Mouse (Mus musculus): ENCODE results near the gene Traf3ip2. TPM values are rescaled to one million over a fixed set of nuclear protein-coding genes. Genes with fewer than 3 reads are reported as not detected.

The Traf3ip2 gene
- polyA plus RNA-seq, 1 experiment, result 1.1 TPM

DNA sequence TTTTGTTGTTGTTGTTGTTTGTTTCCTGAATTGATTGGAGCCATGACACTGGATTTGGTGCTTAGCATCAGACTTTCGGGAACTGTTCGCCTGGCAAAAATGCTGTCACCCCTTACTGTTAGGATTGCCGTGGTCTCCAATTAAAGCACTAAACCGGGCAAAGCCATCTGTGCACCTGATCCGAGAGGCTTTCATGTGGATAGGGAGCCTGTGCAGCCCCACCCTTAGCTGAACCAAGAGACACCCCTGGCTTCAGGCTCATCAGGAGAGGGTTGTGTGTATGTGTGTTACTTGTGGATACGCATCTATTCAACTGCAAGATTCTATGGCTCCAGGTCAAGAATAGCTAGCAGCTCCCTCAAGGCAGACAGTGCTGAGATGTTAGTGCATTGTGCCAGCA, 36.3 kb upstream of the Traf3ip2 start:
- no peaks in the 10 kb centered on the region for H3K27me3 ChIP-seq (ENCODE audit: control insufficient read depth, insufficient read depth, low read length)
- no peaks in the 10 kb centered on the region for H3K4me1 ChIP-seq (ENCODE audit: control insufficient read depth, insufficient read depth, low read length)
- TF ChIP-seq POLR2A (IDR thresholded peaks at IDR 0.05; ENCODE audit: control insufficient read depth, low read depth, low read length) (no peak), CTCF (IDR thresholded peaks at IDR 0.05; ENCODE audit: control insufficient read depth, insufficient read depth, insufficient replicate concordance, low read depth, low read length) (no peak)
- no peaks in the 10 kb centered on the region for H3K36me3 ChIP-seq (ENCODE audit: control insufficient read depth, insufficient read depth, low read length)
- H3K4me3 ChIP-seq (ENCODE audit: control insufficient read depth, low read depth, low read length), result no peak overlapping the region
- no peak overlapping the region for H3K27ac ChIP-seq (ENCODE audit: control insufficient read depth, insufficient read depth, low read depth, low read length)

DNA sequence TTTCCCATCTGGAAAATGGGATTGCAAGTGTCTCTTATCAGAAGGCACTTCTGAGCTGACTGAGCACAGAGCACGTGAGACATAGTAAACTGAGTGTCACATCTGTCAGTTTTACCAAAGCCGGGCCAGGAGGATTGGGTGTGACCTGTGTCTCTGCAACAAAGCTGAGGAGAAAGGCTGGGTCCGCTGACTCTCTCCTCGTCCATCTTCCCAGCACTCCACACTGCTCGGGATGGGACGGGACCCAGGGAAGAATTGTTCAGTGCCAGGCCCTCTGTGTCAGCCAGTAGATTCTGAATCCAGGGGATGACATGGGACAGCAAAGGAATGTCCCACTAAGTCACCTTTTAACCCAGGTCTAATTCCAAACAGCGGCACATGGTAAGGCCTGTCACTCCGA, 32.3 kb upstream of the Traf3ip2 start:
- 0 out of 2 replicates have a peak, but pooled peaks cover 2% of the 10 kb centered on the region for H3K4me1 ChIP-seq (ENCODE audit: control insufficient read depth, insufficient read depth, low read length)
- H3K27me3 ChIP-seq (ENCODE audit: control insufficient read depth, insufficient read depth, low read length), result no peaks in the 10 kb centered on the region
- H3K27ac ChIP-seq (ENCODE audit: control insufficient read depth, insufficient read depth, low read depth, low read length), result no peak overlapping the region
- no peaks in the 10 kb centered on the region for H3K36me3 ChIP-seq (ENCODE audit: control insufficient read depth, insufficient read depth, low read length)
- H3K4me3 ChIP-seq (ENCODE audit: control insufficient read depth, low read depth, low read length), result no peak overlapping the region
- TF ChIP-seq CTCF (IDR thresholded peaks at IDR 0.05; ENCODE audit: control insufficient read depth, insufficient read depth, insufficient replicate concordance, low read depth, low read length) (no peak), POLR2A (IDR thresholded peaks at IDR 0.05; ENCODE audit: control insufficient read depth, low read depth, low read length) (no peak)

DNA sequence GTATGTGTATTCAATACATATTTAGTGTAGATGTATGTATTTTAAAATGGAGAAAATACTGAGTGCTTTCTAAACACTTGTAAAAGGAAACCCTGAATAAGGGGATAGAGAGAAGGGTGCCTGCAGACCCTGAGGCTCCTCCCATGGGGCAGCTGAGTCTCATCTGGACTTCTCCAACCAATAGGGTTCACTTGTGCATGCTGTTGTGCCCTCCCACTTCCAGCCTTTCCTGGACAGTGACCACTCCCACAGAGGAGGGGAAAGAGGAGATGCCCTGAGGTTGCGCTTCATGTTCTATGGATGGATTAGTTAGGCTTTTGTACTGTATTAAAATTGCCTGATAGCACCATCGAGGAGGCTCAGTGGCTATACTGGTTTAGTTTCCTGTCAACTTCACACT, 30.3 kb upstream of the Traf3ip2 start:
- no peak for TF ChIP-seq CTCF (IDR thresholded peaks at IDR 0.05; ENCODE audit: control insufficient read depth, insufficient read depth, insufficient replicate concordance, low read depth, low read length)
- no peak for TF ChIP-seq POLR2A (IDR thresholded peaks at IDR 0.05; ENCODE audit: control insufficient read depth, low read depth, low read length)
- Histone ChIP-seq H3K27me3 (ENCODE audit: control insufficient read depth, insufficient read depth, low read length) (no peaks in the 10 kb centered on the region), H3K4me3 (ENCODE audit: control insufficient read depth, low read depth, low read length) (no peak overlapping the region), H3K27ac (ENCODE audit: control insufficient read depth, insufficient read depth, low read depth, low read length) (no peak overlapping the region), H3K36me3 (ENCODE audit: control insufficient read depth, insufficient read depth, low read length) (no peaks in the 10 kb centered on the region), H3K4me1 (ENCODE audit: control insufficient read depth, insufficient read depth, low read length) (0 out of 2 replicates have a peak, but pooled peaks cover 2% of the 10 kb centered on the region)

DNA sequence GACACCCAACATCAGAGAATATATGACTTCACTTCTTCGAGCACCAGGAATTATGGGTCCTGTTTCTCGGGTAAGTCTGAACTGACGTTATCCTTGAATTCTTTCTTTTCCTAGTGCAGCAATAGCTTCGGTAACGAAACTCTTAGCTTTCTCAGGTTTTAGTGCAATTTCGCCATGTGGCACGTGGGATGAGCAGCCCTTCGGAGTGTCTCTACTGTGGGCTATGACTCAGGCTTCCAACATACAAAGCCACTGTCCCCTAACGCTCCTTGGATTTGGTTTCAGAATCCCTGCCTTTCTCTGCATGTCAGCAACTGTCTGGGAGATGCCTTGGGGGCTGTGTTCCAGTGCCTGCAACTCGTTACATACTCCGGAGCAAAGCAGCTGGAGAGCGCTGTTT, 29.0 kb upstream of the Traf3ip2 start:
- H3K27me3 ChIP-seq (ENCODE audit: control insufficient read depth, insufficient read depth, low read length), result no peaks in the 10 kb centered on the region
- TF ChIP-seq CTCF (IDR thresholded peaks at IDR 0.05; ENCODE audit: control insufficient read depth, insufficient read depth, insufficient replicate concordance, low read depth, low read length) (no peak), POLR2A (IDR thresholded peaks at IDR 0.05; ENCODE audit: control insufficient read depth, low read depth, low read length) (no peak)
- no peak overlapping the region for H3K4me3 ChIP-seq (ENCODE audit: control insufficient read depth, low read depth, low read length)
- H3K36me3 ChIP-seq (ENCODE audit: control insufficient read depth, insufficient read depth, low read length), result no peaks in the 10 kb centered on the region
- 0 out of 2 replicates have a peak, but pooled peaks cover 2% of the 10 kb centered on the region for H3K4me1 ChIP-seq (ENCODE audit: control insufficient read depth, insufficient read depth, low read length)
- H3K27ac ChIP-seq (ENCODE audit: control insufficient read depth, insufficient read depth, low read depth, low read length), result no peak overlapping the region

DNA sequence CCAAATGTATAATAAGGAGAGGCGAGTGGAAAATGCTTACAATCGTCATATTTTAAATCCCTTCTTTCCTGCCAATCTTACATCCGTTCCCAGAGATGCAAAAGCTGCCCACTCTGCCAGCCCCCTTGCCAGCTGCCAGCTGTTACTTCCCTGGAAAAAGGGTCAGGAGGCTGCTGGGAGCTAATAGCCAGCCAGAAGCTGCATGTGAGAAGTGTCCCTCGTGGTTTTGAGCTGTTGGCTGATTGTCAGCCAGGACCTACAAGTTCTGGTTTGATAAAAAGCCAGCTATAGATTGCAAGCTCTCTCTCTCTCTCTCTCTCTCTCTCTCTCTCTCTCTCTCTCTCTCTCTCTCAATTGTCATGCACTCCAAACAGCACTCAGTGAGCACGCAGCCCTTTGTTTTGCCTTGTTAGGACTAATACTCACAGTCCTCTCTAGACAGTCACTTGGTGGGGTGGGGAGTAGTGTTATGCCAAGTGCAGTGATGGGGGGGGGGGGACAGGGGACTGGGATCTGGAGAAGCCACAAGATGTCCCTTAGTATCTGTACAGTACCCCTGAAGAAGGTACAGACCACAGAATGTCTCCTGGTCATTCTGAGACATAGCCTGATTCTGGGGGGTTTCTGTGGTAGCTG, 25.3 kb upstream of the Traf3ip2 start:
- Histone ChIP-seq H3K27ac (ENCODE audit: control insufficient read depth, insufficient read depth, low read depth, low read length) (no peak overlapping the region), H3K36me3 (ENCODE audit: control insufficient read depth, insufficient read depth, low read length) (no peaks in the 10 kb centered on the region)

DNA sequence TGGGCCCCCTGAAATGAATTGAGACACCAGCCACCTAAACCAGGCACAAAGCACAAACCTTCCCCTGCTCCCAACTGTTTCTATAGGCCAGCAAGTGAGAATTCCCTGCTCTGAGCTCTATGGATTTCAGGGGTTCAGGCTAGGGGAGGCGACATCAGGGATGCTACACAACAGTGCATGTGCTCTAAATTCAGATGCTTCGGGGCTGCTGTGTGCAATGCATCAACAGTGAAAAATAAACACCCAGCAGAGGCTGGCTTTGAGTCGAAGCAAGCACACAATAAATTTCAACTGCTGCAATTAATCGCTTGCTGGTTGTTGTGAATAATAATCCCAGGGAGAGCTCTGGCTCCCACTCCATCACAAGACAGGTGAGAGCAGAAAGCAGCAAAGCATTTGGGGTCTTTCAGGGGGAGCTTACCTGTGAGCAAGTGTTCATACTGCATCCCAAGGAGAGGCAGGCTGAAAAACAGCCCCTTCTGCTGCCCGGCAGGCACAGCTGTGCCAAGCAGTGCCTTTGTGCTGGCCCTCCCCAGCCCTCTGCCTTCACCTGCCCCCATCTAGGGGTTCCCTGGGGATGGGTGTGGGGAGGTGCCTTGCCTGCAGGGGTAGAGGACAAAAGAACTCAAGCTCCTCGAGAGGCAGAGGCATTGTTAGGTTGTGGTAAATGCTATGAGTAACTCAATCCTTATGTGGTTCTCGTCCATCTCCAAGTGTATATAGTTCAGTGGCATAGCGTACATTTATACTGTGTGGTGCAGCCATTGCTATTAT, 24.6 kb upstream of the Traf3ip2 start:
- no peak for TF ChIP-seq POLR2A (IDR thresholded peaks at IDR 0.05; ENCODE audit: control insufficient read depth, low read depth, low read length)
- TF ChIP-seq CTCF (IDR thresholded peaks at IDR 0.05; ENCODE audit: control insufficient read depth, insufficient read depth, insufficient replicate concordance, low read depth, low read length), result no peak
- no peaks in the 10 kb centered on the region for H3K27me3 ChIP-seq (ENCODE audit: control insufficient read depth, insufficient read depth, low read length)
- H3K36me3 ChIP-seq (ENCODE audit: control insufficient read depth, insufficient read depth, low read length), result no peaks in the 10 kb centered on the region
- no peak overlapping the region for H3K27ac ChIP-seq (ENCODE audit: control insufficient read depth, insufficient read depth, low read depth, low read length)
- H3K4me1 ChIP-seq (ENCODE audit: control insufficient read depth, insufficient read depth, low read length), result peaks cover 5% of the 10 kb centered on the region
- no peak overlapping the region for H3K4me3 ChIP-seq (ENCODE audit: control insufficient read depth, low read depth, low read length)

More for the DNA sequence above, 25.3 kb upstream of the Traf3ip2 start:
- Histone ChIP-seq H3K27me3 (ENCODE audit: control insufficient read depth, insufficient read depth, low read length) (no peaks in the 10 kb centered on the region), H3K4me3 (ENCODE audit: control insufficient read depth, low read depth, low read length) (no peak overlapping the region), H3K4me1 (ENCODE audit: control insufficient read depth, insufficient read depth, low read length) (peaks cover 7% of the 10 kb centered on the region)
- TF ChIP-seq POLR2A (IDR thresholded peaks at IDR 0.05; ENCODE audit: control insufficient read depth, low read depth, low read length) (no peak), CTCF (IDR thresholded peaks at IDR 0.05; ENCODE audit: control insufficient read depth, insufficient read depth, insufficient replicate concordance, low read depth, low read length) (no peak)

DNA sequence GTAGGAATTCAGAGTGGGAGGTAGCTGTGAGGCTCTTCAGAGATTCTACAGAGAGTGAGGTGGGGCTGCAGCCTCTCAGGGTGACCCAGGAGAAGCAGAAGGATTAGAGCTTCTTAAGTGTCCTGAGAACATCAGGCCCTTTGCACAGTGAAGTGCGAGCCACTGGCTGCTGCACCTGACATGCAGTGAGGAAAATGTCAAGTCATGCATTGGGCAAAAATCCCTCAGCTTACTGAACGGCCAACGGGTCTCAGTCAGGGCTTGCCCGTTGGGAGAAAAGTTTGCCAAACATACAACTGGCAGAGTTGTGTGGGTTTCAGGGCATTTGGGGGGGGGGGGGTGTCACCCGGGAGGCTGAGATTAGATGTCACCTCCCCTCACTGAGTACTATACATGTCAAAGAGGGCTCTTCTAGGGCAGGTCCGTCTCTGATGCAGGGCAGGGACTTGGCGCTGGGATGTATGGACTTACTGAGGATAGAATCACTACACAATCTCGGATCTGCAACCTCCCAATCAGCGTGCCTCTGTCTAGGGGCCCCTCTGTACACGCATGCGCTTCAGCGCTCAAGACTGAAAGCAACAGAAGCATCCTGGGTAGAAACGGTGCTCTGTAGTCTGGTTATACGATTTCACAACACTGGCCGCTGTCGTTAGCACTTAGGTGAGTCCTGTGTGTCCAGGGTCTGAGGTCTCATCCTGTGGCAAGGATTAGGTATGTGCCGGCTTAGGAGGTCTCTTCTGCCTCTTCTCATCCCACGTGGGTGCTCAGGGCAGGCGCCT, 22.8 kb upstream of the Traf3ip2 start:
- no peak for TF ChIP-seq POLR2A (IDR thresholded peaks at IDR 0.05; ENCODE audit: control insufficient read depth, low read depth, low read length)
- no peaks in the 10 kb centered on the region for H3K36me3 ChIP-seq (ENCODE audit: control insufficient read depth, insufficient read depth, low read length)
- H3K4me3 ChIP-seq (ENCODE audit: control insufficient read depth, low read depth, low read length), result peak overlapping the region; percentile 74
- peaks cover 5% of the 10 kb centered on the region for H3K4me1 ChIP-seq (ENCODE audit: control insufficient read depth, insufficient read depth, low read length)
- H3K27me3 ChIP-seq (ENCODE audit: control insufficient read depth, insufficient read depth, low read length), result no peaks in the 10 kb centered on the region
- no peak overlapping the region for H3K27ac ChIP-seq (ENCODE audit: control insufficient read depth, insufficient read depth, low read depth, low read length)
